Mouse (Mus musculus) kidney, embryonic 15.5 days (tissue): ENCODE measurements around the gene Mst1. TPM values are rescaled to one million over a fixed set of nuclear protein-coding genes. Genes with fewer than 3 reads are reported as not detected.
A peak's percentile ranks its signal among the peaks of the same experiment; 100 is the strongest.

Source experiments
- ATAC-seq: fragments of 200-750 bp; cut with Nextera tagmentation; replicated peaks from 2 replicates; pipeline ENCODE4 v1.8.0; 2017; ENCODE audit warnings: moderate TSS enrichment; ENCODE audit not compliant: low FRiP score
- H3K27ac ChIP-seq: fragments of 300-500 bp; sonication (generic); 2 replicates; pipeline ENCODE4 v1.5.1; 2015; ENCODE audit warnings: mild to moderate bottlenecking, inconsistent platforms
- H3K27me3 ChIP-seq: fragments of 300-500 bp; sonication (generic); 2 replicates; pipeline ENCODE4 v1.6.1; 2015; ENCODE audit warnings: inconsistent platforms
- H3K36me3 ChIP-seq: fragments of 300-500 bp; sonication (generic); 2 replicates; pipeline ENCODE4 v1.6.1; 2015; ENCODE audit warnings: inconsistent platforms
- H3K4me1 ChIP-seq: fragments of 300-500 bp; sonication (generic); 2 replicates; pipeline ENCODE4 v1.6.1; 2015; ENCODE audit warnings: inconsistent platforms
- H3K4me2 ChIP-seq: fragments of 300-500 bp; sonication (generic); 2 replicates; pipeline ENCODE4 v1.6.1; 2015; ENCODE audit warnings: moderate library complexity, mild to moderate bottlenecking, inconsistent platforms
- H3K4me3 ChIP-seq: fragments of 300-500 bp; sonication (generic); replicated peaks from 2 replicates; pipeline ENCODE4 v1.5.1; 2015; ENCODE audit warnings: mild to moderate bottlenecking, inconsistent platforms
- H3K9ac ChIP-seq: fragments of 300-500 bp; sonication (generic); 2 replicates; pipeline ENCODE4 v1.6.1; 2015; ENCODE audit warnings: mild to moderate bottlenecking, inconsistent platforms
- H3K9me3 ChIP-seq: fragments of 300-500 bp; sonication (generic); replicated peaks from 2 replicates; pipeline ENCODE4 v1.6.1; 2016; ENCODE audit warnings: inconsistent platforms
- WGBS: fragments of 180-500 bp; shearing (Covaris S2); methylation state at CpG from one replicate; pipeline ENCODE4 v1.1.7; 2015; ENCODE audit warnings: mixed read lengths; 5-methylcytosine and 5-hydroxymethylcytosine counted together
- polyA plus RNA-seq: library from polyadenylated mRNA; unstranded; fragments of >200 nt; fragmentation: Nextera tagmentation; extraction: Ambion mirVana; gene quantifications from 2 replicates; pipeline ENCODE4 v1.2.1, GENCODE M21; 2015

Mst1 gene
- polyA plus RNA-seq, 1 experiment from 2014 or later = 0.45 TPM

DNA sequence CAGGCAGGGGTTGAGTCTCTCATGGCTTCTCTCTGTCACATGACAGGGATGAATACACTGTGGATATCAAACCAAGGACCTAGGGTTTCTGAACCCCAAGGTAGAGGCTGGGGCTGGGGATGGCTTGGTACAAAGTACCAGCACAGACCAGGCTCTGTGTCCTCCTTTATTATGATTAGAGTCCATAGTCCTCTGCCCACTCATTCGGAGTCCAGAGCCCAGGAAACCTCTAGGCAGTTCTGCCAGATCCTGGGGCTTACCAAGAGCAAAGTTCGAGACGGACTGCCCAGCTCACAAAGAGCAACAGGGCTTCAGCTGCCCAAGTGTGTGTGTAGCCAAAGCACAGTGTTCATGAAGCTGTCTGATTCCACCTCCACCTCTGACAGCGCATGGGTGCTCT is 5.0 kb downstream of the Mst1 start:
- peaks cover 62% of the 10 kb centered on the region for H3K36me3 ChIP-seq
- WGBS = 92% methylated on average over 4 of the region's 4 CpGs

DNA sequence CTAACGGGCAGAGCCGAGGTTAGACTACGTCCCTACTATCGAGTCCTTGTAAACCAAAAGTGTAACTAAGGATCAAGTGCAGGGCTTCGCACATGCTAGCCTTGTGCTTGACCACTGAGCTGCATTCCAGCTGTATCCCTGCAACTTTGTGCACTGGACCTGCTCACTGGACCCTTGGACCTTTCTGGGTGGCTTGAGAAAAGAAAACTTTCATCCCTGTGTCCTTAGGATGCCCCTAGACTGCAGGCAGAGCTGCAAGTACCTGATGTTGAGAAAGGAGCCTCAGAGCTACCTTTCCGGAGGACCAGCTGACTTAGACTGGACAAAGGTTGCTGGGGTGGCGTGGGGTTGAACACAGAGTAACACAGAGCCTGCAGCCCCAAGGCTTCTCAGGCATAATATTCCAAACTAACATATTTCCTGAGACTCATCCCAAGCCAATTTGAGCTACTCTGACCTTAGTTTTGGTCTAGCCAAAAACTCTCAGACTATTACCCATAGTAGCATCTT is 10.4 kb downstream of the Mst1 start:
- WGBS = 97% methylated on average over 7 of the region's 7 CpGs
- Histone ChIP-seq H3K36me3 (peaks cover 72% of the 10 kb centered on the region), H3K27ac (no peak overlapping the region), H3K4me2 (no peak overlapping the region), H3K4me1 (peaks cover 19% of the 10 kb centered on the region), H3K9me3 (no peaks in the 10 kb centered on the region), H3K27me3 (no peaks in the 10 kb centered on the region), H3K9ac (no peak overlapping the region), H3K4me3 (no peak overlapping the region)
- ATAC-seq = no peak

More for the DNA sequence above, 5.0 kb downstream of the Mst1 start:
- no peaks in the 10 kb centered on the region for H3K9me3 ChIP-seq
- no peak overlapping the region for H3K4me3 ChIP-seq
- peaks cover 13% of the 10 kb centered on the region for H3K4me1 ChIP-seq
- no peak overlapping the region for H3K9ac ChIP-seq
- H3K27me3 ChIP-seq = peaks cover 37% of the 10 kb centered on the region
- H3K4me2 ChIP-seq = no peak overlapping the region
- no peak for ATAC-seq
- no peak overlapping the region for H3K27ac ChIP-seq

DNA sequence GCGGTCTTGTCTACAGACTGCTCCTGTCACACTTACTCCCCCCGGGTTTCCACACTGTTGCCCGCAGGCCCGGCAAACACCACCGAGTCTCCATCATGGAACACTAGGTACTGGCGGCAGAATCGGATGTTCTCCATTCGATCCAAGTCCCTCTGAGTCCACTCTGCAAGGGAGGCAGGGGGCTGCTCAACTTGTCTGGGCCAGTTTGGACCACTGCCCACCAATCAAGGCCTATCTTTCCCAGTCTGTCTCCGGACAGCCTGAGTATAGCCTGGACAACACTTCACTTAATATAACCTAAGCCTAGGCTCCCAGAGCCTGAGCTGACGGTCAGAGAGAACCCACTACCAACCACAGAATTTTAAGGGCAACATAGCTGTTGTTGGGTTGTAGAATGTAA is 13.3 kb downstream of the Mst1 start:
- Histone ChIP-seq H3K9ac (peak overlapping the region; percentile 73), H3K27me3 (no peaks in the 10 kb centered on the region), H3K9me3 (no peaks in the 10 kb centered on the region), H3K36me3 (peaks cover 43% of the 10 kb centered on the region), H3K4me2 (peak overlapping the region; percentile 96), H3K27ac (0 out of 2 replicates have a peak overlapping the region, but pooled peaks have one; percentile 80), H3K4me1 (peaks cover 29% of the 10 kb centered on the region), H3K4me3 (peak overlapping the region; percentile 62)
- ATAC-seq = no peak
- WGBS = 63% methylated on average over 10 of the region's 10 CpGs

DNA sequence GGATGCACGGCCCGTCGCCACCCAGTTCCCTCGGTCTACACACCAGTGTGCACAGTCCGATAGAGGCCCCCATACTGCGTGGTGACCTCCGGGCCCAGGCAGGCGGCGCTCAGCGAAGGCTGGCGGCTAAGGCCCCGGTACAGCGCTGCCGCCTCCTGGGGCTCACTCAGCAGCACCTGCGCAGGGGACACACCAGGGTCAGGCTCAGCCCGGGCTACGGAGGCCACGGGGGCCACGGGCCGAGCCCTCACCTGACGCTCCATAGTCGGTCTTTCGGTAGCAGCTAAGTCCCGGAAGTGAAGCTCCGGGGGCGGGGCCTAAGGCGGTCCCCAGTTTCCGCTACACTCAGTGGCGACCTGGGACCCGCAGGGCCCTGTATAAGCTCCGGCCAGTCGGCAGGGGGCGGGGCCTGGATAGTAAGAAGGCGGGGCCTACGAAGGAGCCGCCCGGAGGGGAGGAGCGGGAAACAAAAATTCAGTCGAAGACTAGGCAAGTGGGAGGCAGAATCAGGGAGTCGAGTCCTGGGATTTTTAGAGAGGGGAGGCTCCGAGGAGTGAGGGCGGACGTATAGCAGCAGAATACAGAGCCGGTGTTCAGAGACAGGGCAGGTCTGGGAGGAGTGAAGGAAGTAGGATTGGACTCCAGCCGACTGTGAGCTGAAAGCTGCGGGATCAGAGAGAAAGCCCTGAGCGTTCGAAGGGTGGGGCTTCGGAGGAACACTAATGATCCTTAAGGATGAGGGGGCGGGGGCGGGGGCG is 14.1 kb downstream of the Mst1 start, which contains the start of gene Apeh:
Gene Apeh (minus strand): TSS at position 423 of the 758 bp plus-strand sequence.
- H3K27me3 ChIP-seq = no peaks in the 10 kb centered on the region
- WGBS = under 1% methylated on average over 52 of the region's 52 CpGs
- peak within 1 kb of the TSS; percentile 62 for H3K4me3 ChIP-seq
- peak within 1 kb of the TSS; percentile 73 for H3K9ac ChIP-seq
- H3K4me1 ChIP-seq = peaks cover 33% of the 10 kb centered on the region
- no peaks in the 10 kb centered on the region for H3K9me3 ChIP-seq
- peak; percentile 96 for ATAC-seq
- H3K27ac ChIP-seq = peak within 1 kb of the TSS; percentile 80
- H3K36me3 ChIP-seq = peaks cover 35% of the 10 kb centered on the region
- peak within 1 kb of the TSS; percentile 96 for H3K4me2 ChIP-seq

DNA sequence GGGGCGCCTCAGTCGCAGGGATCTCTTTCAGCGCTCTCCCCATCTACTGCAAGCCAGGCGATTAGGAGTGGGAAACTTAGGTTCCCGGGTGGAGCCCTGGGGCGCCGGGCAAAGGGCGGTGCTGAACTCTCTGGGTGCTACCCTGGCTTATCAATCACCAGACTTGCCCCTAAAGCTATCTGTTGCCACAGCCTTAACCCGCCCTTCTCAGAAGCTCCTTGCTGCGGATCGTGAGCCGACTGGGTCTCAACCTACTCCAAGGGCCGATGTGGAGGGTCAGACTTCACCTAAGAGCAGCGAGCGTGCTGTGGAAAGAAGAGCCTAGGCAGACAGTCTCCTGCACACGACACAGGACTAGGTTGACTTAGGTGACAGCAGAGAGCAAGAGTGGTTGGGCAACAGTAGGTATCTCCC is 14.8 kb downstream of the Mst1 start:
- ATAC-seq = peak; percentile 65
- peak overlapping the region; percentile 62 for H3K4me3 ChIP-seq
- H3K27ac ChIP-seq = peak overlapping the region; percentile 80
- H3K4me1 ChIP-seq = peaks cover 35% of the 10 kb centered on the region
- 0% methylated on average over 16 of the region's 16 CpGs for WGBS
- H3K9me3 ChIP-seq = no peaks in the 10 kb centered on the region
- peaks cover 28% of the 10 kb centered on the region for H3K36me3 ChIP-seq
- no peaks in the 10 kb centered on the region for H3K27me3 ChIP-seq
- peak overlapping the region; percentile 96 for H3K4me2 ChIP-seq
- H3K9ac ChIP-seq = peak overlapping the region; percentile 73

DNA sequence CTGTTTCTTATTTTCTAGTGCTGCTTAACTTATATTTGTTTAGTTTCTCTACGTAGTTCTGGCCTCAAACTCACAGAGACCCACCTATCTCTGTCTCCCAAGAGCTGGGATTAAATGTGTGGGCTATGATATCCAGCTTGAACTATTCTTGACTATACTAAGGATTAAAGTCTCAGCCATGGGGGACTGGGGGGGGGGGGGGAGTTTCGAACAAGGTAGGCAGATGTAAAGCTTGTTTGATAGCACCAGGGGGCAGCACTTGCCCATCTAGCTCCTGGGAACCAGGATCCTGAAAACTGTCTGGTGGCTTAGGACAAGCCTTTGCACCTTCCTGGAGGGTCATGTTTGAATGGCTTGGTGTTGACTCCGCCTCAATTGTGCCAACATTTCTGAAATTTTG is 15.3 kb downstream of the Mst1 start:
- WGBS = 6% methylated on average over 3 of the region's 3 CpGs
- H3K4me1 ChIP-seq = peaks cover 35% of the 10 kb centered on the region
- peak overlapping the region; percentile 96 for H3K4me2 ChIP-seq
- H3K4me3 ChIP-seq = peak overlapping the region; percentile 62
- no peaks in the 10 kb centered on the region for H3K9me3 ChIP-seq
- H3K9ac ChIP-seq = peak overlapping the region; percentile 73
- H3K36me3 ChIP-seq = peaks cover 23% of the 10 kb centered on the region
- no peaks in the 10 kb centered on the region for H3K27me3 ChIP-seq
- no peak for ATAC-seq
- peak overlapping the region; percentile 80 for H3K27ac ChIP-seq

DNA sequence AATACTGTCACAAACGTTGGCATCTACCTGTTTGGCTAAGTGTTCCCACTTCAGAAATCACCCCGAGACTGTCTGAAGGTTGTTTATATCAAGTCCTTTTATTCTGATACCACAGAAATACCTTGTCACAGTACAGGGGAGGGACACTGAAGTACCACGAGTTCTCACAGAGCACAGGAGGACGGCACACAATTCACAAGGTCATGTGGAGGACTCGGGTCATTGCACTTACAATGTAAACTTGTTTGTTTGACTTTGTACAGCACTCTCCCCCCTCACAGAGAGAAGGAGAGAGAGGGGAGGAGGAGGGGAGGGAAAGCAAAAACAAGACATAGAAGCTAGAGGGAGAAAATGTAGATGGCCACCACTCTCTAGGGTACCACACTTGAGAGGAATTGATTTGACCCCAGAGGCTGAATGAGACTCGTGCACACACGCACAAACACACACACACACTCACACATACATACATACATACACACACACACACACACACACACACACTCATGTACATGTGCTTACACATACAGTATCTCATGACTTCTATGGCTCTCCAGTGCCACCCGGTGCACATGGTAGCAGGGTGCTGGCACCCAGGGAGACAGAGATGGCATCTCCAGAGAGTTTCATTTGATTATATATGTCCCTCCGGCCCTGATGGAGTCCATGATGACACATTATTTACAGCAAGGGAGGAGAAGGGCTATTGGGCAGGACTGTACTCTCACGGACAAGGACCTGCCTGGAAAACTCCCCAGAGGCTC is 15.9 kb downstream of the Mst1 start:
- H3K27ac ChIP-seq = peak overlapping the region; percentile 49
- WGBS = 52% methylated on average over 10 of the region's 10 CpGs
- H3K9ac ChIP-seq = no peak overlapping the region
- peaks cover 35% of the 10 kb centered on the region for H3K4me1 ChIP-seq
- no peaks in the 10 kb centered on the region for H3K27me3 ChIP-seq
- peak overlapping the region; percentile 96 for H3K4me2 ChIP-seq
- peaks cover 17% of the 10 kb centered on the region for H3K36me3 ChIP-seq
- no peak overlapping the region for H3K4me3 ChIP-seq
- no peaks in the 10 kb centered on the region for H3K9me3 ChIP-seq
- ATAC-seq = no peak

DNA sequence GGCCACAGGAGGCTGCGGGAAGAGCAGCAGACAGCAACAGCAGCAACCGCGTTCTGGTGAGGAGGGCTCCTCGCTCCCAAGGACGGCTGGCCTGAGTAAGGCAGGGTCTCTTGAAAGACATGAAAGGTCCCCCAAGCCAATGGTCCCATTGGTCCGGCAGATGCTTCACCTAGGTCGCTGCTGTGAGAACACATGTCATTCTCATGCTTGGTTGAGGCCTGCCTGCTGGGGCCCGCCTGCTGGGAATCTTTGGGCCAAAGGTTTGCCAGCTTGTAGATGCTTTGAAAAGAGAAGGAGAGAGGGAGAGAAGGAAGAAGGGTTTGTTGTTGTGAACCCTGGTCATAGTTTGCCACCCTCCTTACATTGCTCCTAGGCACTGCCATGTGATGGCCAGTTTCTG is 19.4 kb downstream of the Mst1 start:
- Histone ChIP-seq H3K27ac (no peak overlapping the region), H3K9ac (no peak overlapping the region), H3K4me2 (no peak overlapping the region), H3K4me1 (peaks cover 30% of the 10 kb centered on the region), H3K9me3 (no peaks in the 10 kb centered on the region), H3K36me3 (no peaks in the 10 kb centered on the region), H3K27me3 (no peaks in the 10 kb centered on the region), H3K4me3 (no peak overlapping the region)
- ATAC-seq = no peak
- WGBS = 91% methylated on average over 8 of the region's 8 CpGs

DNA sequence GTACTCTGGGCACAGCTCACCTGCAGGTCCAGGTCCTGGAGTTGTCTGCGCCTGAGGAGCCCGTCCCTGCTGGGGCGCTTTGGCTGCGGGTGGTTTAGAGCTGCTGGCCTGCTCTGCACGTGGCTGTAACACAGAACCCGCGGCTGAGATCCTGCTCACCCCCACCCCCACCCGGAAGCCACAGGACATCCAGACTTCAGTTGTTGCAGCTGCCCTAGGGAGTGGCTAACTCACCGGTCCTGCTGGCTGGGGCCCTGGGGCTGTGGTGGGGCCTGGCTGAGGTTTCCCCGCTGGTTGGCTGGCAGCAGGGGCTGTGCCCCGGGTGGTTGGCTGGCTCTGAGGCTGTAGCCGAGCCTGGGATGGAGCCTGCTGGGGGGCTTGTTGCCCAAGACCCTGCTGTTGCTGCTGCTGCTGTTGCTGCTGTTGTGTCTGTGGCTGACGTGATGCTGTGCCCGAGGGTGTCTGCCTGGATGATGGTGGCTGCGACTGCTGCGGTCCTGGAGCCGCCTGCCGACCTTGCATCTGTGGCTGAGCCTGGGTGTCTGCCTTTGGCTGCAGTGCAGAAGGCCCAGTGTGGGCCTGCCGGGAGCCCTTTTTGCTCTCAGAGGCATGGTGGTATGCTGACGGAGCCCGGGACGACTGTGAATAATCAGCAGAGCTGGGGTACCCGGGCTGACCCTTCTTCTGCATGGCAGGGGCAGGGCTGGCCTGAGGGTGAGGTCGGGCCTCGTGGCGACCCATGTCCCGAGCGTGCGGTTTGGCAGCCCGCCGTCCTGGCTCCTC is 24.7 kb downstream of the Mst1 start:
- no peaks in the 10 kb centered on the region for H3K36me3 ChIP-seq
- peak overlapping the region; percentile 29; the same call in 1 of the 2 replicates for H3K9ac ChIP-seq
- no peaks in the 10 kb centered on the region for H3K9me3 ChIP-seq
- no peak overlapping the region; the same call in 1 of the 2 replicates for H3K4me3 ChIP-seq
- peak; percentile 9; the same call in 1 of the 2 replicates for ATAC-seq
- peak overlapping the region; percentile 72 for H3K27ac ChIP-seq
- H3K27me3 ChIP-seq = peaks cover 5% of the 10 kb centered on the region; the same call in 1 of the 2 replicates
- peak overlapping the region; percentile 42 for H3K4me2 ChIP-seq
- WGBS = 38% methylated on average over 31 of the region's 31 CpGs
- H3K4me1 ChIP-seq = peaks cover 29% of the 10 kb centered on the region

DNA sequence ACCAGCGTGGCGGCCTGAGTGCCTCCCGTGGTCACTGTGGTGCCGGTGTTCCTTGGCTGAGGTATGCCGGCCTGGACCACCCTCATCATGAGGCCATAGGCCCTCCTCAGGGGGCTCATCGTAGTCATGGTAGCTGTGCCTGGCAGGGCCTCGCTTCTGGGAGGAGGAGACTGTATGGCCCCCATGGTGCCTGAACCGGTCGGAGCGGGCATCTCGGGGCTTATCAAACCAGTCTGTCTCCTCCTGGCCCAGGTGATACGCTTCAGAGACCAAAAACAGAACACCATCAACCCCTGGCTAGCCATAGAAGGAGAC is 25.3 kb downstream of the Mst1 start:
- H3K27ac ChIP-seq = peak overlapping the region; percentile 72
- no peak overlapping the region for H3K9ac ChIP-seq
- H3K4me2 ChIP-seq = 0 out of 2 replicates have a peak overlapping the region, but pooled peaks have one; percentile 42
- no peak overlapping the region for H3K4me3 ChIP-seq
- peaks cover 33% of the 10 kb centered on the region for H3K4me1 ChIP-seq
- H3K27me3 ChIP-seq = peaks cover 8% of the 10 kb centered on the region; the same call in 1 of the 2 replicates
- no peaks in the 10 kb centered on the region for H3K36me3 ChIP-seq
- 0 out of 2 replicates have a peak, but pooled peaks have one; percentile 5 for ATAC-seq
- WGBS = 80% methylated on average over 12 of the region's 12 CpGs
- H3K9me3 ChIP-seq = no peaks in the 10 kb centered on the region

DNA sequence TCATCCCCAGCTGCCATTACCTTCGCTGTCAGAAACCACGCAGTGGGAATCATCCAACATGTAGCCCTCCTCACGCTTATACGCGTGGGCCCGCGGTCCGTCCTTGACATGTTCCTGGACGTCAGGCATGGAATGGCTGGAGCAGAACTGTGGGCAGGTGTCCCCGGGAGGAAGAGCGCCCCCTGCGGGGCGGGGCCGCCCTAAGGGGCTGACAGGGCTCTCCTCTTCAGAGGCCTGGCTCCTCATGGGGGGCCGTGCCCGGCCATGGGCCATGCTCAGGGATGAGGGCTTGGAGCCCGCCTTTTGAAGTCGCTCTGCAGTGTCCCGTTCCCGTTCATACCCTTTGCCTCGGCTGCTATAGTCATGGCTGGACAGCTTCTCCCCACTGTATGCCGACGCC is 25.9 kb downstream of the Mst1 start:
- peaks cover 8% of the 10 kb centered on the region; the same call in 1 of the 2 replicates for H3K27me3 ChIP-seq
- no peak overlapping the region for H3K9ac ChIP-seq
- H3K4me1 ChIP-seq = peaks cover 39% of the 10 kb centered on the region
- H3K27ac ChIP-seq = peak overlapping the region; percentile 72
- no peak overlapping the region for H3K4me2 ChIP-seq
- ATAC-seq = no peak
- H3K9me3 ChIP-seq = no peaks in the 10 kb centered on the region
- 89% methylated on average over 23 of the region's 23 CpGs for WGBS
- no peaks in the 10 kb centered on the region for H3K36me3 ChIP-seq
- no peak overlapping the region for H3K4me3 ChIP-seq
